Mouse (Mus musculus): Measurements from ENCODE around the gene Gapdh. TPM values are rescaled to one million over a fixed set of nuclear protein-coding genes. Genes with fewer than 3 reads are reported as not detected.
"Not testable (repeated sequence)": the region's sequence is repeated elsewhere in the genome, so short reads cannot be mapped to it uniquely, and the experiment has no call there.

The Gapdh gene
- total RNA-seq, 2 experiments from 2014 or later: 2,618 to 2,651 TPM

- DNase-seq (ENCODE audit: low spot score in 2 of 2): no peak
Measured at GRCm38 (mm10) chr6:125170194-125170593, 3.9 kb upstream of the Gapdh start.

GRCm38 (mm10) chr6:125168086-125168485 lies 1.8 kb upstream of the Gapdh start:
- peak in 1 of 2 experiments; percentile 42 for DNase-seq (ENCODE audit: low spot score in 2 of 2)

- peak; percentile 34 to 49 for DNase-seq (ENCODE audit: low spot score in 2 of 2)
Measured at GRCm38 (mm10) chr6:125166861-125167650, 789 bp upstream of the Gapdh start.

DNA sequence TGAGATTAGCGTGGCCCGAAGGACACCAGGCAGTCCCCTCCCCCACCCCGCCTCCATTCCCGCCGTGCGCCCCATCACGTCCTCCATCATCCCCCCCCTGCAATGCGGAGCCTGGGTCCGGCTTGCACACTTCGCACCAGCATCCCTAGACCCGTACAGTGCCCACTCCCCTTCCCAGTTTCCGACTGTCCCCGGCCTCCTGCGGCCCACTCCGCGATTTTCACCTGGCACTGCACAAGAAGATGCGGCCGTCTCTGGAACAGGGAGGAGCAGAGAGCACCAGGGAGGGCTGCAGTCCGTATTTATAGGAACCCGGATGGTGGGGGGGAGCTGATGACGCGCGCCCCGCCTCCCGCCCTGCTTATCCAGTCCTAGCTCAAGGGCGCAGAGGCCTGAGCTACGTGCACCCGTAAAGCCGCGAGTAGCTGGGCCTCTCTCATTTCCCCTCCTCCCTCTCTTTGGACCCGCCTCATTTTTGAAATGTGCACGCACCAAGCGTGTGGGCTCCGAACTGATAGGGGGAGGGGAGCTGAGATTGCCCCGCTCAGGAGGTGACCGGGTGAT lies 857 bp downstream of the Gapdh start:
- DNase-seq (ENCODE audit: low spot score in 2 of 2): peak; percentile 93 to 95

DNA sequence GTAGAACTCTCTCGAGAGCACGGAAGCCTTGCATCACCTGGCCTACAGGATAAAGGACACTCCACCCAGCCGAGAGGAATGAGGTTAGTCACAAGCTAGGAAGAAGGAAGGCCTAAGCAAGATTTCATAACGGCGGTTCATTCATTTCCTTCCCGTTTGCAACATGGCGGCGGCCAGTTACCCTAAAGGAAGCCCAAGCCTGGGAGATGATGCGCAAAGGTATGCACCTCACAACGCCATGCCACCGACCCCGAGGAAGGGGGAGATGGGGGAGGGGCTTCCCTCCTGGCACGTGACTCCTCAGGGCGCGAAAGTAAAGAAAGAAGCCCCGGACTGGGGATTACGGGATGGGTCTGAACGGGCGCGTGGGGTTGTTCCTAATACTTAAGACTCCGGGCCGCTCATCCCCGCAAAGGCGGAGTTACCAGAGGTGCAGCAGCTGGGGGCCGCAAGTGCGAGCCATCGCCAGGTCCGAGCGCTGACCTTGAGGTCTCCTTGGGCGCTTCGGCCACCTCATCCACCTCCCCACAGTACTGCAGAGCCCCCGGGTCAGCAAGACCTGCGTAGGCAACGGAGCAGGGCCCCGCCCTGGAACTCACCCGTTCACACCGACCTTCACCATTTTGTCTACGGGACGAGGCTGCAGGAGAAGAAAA lies 1.5 kb downstream of the Gapdh start:
- DNase-seq (ENCODE audit: low spot score in 2 of 2): peak; percentile 39 to 42

- peak in 1 of 2 experiments; percentile 39 for DNase-seq (ENCODE audit: low spot score in 2 of 2)
Measured at GRCm38 (mm10) chr6:125163801-125164657, 2.2 kb downstream of the Gapdh start.

GRCm38 (mm10) chr6:125162615-125163305 lies 3.5 kb downstream of the Gapdh start:
- not testable (repeated sequence) for DNase-seq (ENCODE audit: low spot score in 2 of 2)

GRCm38 (mm10) chr6:125161971-125162370 lies 4.3 kb downstream of the Gapdh start:
- DNase-seq (ENCODE audit: low spot score in 2 of 2): peak; percentile 68 to 69

- DNase-seq (ENCODE audit: low spot score in 2 of 2): peak; percentile 39 to 59
Measured at GRCm38 (mm10) chr6:125160854-125161760, 5.2 kb downstream of the Gapdh start.

GRCm38 (mm10) chr6:125160558-125160853 lies 5.8 kb downstream of the Gapdh start:
- DNase-seq (ENCODE audit: low spot score in 2 of 2): no peak

- no peak for DNase-seq (ENCODE audit: low spot score in 2 of 2)
Measured at GRCm38 (mm10) chr6:125159773-125160557, 6.3 kb downstream of the Gapdh start.

GRCm38 (mm10) chr6:125158944-125159492 lies 7.2 kb downstream of the Gapdh start:
- DNase-seq (ENCODE audit: low spot score in 2 of 2): no peak

DNA sequence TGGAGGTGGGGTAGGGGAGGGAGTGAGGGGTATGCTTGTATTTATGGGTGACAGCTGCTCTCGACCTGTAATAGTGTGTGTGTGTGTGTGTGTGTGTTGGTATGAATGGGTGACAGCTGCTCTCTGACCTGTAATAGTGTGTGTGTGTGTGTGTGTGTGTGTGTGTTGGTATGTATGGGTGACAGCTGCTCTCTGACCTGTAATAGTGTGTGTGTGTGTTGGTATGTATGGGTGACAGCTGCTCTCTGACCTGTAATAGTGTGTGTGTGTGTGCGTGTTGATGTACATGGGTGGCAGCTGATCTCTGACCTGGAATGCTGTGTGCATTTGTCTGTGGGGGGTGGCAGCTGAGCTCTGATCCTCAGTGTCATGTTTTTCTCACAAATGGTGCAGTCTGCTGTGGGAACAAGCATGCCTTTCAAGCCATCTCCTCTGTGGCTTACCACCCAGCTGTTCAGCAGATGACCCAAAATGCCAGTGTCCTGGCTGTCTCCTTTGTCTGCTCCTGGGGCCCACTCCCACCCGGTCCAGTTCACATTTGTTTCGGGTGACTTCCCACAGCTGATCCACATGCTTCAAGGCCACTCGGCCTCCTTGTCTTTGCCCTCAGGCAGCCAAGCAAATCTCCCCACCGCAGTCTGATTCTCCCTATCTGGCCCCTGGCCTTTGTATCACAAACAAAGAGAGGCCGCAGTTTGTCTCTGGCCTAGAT lies 9.2 kb downstream of the Gapdh start:
- no peak for DNase-seq (ENCODE audit: low spot score in 2 of 2)

- no peak for DNase-seq (ENCODE audit: low spot score in 2 of 2)
Measured at GRCm38 (mm10) chr6:125156491-125156890, 9.8 kb downstream of the Gapdh start.

- no peak for DNase-seq (ENCODE audit: low spot score in 2 of 2)
Measured at GRCm38 (mm10) chr6:125155262-125155661, 11.0 kb downstream of the Gapdh start.

DNA sequence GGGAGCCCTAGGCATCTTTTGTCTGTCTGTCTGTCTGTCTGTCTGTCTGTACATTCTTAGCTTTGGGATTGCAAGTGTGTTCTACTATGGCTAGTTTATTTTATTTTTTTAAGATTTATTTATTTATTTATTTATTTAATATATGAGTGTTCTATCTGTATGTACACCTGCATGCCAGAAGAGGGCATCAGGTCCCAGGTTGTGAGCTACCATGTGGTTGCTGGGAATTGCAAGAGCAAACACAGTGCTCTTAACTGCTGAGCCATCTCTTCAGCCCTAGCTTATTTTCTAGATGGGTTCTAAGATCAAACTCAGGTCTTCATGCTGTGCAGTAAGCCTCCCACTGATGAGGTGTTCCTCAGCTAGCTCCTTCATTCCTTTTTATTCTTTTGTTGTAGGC lies 11.7 kb downstream of the Gapdh start:
- no peak for DNase-seq (ENCODE audit: low spot score in 2 of 2)

DNA sequence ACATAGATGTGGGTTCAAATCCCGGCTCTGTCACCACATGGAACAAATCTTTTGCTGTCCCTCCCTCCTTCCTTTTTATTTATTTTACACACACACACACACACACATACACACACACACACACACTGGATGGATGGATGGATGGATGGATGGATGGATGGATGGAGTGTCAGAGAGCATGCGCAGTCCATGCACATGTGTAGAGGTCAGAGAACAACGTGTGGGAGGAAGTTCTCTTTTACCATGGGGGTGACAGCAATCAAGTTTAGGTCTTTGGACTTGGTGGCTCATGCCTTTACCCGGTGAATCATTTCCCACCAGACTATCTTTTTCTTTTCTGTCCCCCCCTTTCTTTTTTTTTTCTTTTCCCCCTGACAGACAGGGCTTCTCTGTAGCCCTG lies 12.6 kb downstream of the Gapdh start:
- no peak for DNase-seq (ENCODE audit: low spot score in 2 of 2)

DNA sequence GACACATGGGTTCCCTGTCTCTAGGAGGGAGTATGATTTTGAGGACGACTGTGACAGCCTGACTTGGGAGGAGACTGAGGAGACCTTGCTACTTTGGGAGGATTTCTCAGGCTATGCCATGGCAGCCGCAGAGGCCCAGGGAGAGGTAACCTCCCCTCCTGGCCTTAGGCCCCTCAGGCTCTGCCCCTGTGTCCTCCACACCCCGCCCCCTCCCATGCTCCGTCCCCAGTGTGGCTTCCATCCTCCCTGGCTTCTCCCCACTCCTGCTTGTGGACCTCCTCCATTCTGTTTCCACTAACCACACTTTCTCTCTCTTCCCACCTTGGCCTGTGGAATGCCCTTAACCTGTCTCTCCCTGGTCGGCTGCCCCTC lies 13.3 kb downstream of the Gapdh start:
- DNase-seq (ENCODE audit: low spot score in 2 of 2): no peak
